Mouse (Mus musculus) megakaryocyte-erythroid progenitor cell, adult 5-6 weeks (primary cell): ENCODE data around the gene Slc51a. TPM values are rescaled to one million over a fixed set of nuclear protein-coding genes. Genes with fewer than 3 reads are reported as not detected.
A peak's percentile ranks its signal among the peaks of the same experiment; 100 is the strongest.

ENCODE experiments used
- ATAC-seq: replicated peaks from 2 replicates; pipeline ENCODE4 v1.8.0; 2016; ENCODE audit warnings: mild to moderate bottlenecking, inconsistent platforms; ENCODE audit not compliant: severe bottlenecking, poor library complexity, low FRiP score, low TSS enrichment
- total RNA-seq, 2 experiments: library from RNA; stranded (forward) in 1 of 2; stranded (reverse) in 1 of 2; fragments of 200-1000, 215-1000 nt in 1 of 2; fragments of >200 nt in 1 of 2; fragmentation: Nextera tagmentation in 1 of 2; gene quantifications; 2 replicates each; pipeline ENCODE4 v1.2.3; 2014 to 2017

Slc51a gene
- total RNA-seq (2014; fragmentation: Nextera tagmentation) = 2.7 TPM in 1 of 2 replicates, not detected in the other
- total RNA-seq (2017) = 0.53 and 1.3 TPM in 2 replicates

DNA sequence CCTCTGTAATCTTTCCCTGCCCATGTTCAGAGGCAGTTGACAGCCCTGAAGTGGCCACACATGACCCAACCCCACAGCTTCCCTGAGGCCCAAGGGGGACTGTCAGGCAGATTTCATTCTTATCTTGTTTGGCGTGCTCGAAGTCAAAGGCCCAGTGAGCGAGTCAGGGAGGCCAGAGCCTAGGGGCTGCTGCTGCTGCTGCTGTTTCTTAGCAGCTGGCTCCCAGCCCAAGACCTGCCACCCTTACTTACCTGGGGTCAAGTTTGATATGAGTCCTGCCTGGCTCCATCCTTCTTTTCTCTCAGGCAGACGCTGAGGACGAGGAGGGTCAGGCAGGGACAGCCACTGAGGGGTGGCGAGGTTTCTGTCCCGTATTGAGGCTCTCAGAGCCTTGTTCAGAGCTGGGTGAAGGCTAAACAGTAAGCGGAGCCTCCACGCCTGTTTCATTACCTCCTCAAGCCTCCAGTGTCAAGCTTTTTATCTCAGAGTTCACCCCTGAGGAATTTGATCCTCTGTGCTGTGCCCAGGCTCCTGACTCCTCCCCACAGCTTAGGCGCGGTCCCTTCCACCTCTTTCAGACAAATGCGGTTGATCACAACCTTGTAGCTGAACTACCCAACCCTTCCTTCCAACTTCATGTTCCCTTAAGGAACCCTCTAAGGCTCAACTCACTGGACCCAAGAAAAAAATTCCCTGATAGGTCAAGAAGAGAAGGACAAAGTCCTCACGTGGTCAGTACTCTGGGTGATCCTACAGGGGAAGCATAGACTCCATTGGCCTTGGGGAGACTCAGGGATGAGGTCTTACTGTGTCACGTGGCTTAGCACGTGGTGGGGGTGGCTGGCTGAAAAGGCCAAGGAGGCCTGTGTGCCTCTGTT is at the start of gene Slc51a:
Gene Slc51a, minus strand, starts transcription at position 646 of the 878 bp plus-strand sequence.
- ATAC-seq = peak; percentile 94

DNA sequence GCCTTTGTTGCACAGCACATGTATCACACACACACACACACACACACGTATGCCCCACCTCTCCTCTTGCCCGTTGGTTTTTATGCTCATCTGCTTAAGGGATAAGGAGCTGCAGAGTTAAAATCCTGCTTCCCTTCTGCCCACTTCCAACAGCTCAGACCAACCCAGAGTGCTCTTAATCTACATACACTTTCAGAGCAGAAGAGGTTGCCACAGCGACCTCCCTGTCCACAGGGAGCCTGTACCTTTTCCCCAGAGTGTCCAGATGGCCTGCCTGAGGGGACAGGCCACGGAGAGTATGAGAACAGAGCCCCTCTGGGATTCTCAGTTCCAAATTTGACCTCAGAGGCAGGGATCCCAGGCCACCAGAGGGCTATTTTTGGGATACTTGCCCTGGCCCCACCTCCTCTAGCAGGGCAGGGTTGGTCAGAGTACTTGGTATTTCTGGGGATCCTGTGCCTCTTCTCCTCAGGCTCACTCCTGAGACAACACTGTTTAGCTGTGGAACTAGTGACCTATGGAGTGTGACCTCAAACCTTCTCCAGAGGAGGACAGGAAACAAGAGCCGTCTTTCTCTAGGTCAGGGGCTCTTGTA is 47.6 kb upstream of the Slc51a start:
- ATAC-seq = no peak

- ATAC-seq = no peak
Measured at GRCm38 (mm10) chr16:32532878-32533826, 45.5 kb upstream of the Slc51a start.

DNA sequence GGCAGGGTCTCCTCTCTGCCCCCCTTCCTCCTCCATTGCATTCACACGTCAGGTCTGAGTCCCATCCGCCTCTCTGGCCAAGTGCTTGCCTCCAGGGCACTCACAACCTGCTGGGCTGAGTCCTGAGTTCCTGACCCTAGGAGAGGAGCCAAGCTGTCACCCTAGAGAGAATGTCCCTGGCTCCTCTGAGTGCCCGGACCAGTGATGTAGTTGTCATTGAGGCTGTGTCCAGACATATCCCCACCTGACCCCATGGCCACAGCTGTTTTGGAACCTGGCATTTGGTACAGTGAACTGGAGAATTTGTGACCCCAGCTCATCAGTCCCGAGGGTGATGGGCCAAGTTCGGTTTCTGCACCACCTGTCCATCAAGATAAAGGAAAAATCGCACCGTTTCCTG is 39.2 kb upstream of the Slc51a start:
- ATAC-seq = no peak

DNA sequence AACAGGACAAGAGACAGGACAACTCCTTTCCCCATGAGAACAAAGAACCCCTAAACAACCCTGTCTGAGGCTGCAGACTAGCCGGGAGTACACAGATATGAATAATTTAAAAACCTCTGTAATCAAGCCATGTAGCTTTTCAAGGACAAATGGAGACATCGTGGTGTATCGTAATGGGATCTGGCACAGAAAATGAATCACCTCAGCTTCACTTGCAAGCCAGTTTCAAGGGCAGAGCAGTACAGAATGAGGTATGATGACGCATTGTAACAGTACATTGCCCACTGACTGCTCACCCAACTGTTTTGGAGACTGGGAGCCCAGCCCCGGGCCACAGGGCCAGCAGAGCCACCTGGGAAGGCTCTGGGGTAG is 36.6 kb upstream of the Slc51a start:
- ATAC-seq = no peak

- ATAC-seq = no peak
Measured at GRCm38 (mm10) chr16:32523462-32524243, 36.0 kb upstream of the Slc51a start.

GRCm38 (mm10) chr16:32522578-32523194 is 35.0 kb upstream of the Slc51a start:
- ATAC-seq = no peak

DNA sequence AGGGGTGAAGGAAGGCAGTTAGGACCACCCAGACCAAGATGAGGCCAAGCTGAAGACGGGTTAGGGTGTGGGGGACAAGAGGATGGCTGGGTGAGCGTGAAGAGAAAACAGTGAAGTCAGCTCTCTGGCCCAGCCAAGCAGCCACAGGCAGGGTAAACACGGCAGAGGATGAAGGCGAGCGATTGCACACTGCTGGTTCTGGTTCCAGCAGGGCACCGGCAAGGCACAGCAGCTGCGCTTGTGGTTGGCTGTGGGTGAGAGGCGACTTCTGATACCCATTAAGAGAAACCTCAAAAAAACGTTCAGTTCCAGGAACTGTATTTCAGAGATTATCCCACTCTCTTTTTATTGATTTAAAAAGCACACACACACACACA is 32.7 kb upstream of the Slc51a start:
- ATAC-seq = peak; percentile 89

- peak; percentile 53; the same call in 1 of the 2 replicates for ATAC-seq
Measured at GRCm38 (mm10) chr16:32519656-32520371, 32.1 kb upstream of the Slc51a start.

DNA sequence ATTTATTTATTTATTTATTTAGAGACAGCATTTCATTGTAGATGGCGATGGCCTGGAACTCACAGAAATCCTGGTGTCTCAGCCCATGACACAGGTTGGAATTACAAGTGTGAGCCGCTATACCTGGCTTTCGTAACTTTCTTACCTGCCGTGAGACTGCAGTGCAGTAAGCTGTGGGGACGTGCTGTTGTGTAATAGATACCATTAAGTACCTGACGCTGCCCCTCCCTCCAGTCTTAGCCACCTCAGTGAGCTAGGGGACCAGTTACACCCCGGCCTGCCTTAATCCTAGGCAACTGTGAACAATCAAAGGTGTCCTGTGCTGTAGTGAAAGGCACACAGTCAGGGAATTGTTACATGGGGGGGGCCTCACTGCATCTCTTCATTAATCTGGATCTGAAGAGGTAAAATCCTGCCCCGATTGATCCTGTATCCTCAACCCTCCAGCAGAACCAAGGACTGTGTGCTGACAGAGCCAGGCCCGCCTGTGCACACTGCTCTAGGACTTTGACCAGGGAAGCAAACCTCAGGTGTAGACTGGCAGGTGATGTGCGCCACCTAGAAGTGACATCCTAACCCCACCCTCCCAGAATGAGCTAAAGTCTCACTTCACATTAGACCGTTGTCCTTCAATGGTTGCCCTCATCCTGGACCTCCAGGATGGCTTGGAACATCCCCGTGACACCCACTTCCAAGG is 30.3 kb upstream of the Slc51a start:
- ATAC-seq = no peak

GRCm38 (mm10) chr16:32516006-32516962 is 28.6 kb upstream of the Slc51a start:
- peak; percentile 46; the same call in 1 of the 2 replicates for ATAC-seq

DNA sequence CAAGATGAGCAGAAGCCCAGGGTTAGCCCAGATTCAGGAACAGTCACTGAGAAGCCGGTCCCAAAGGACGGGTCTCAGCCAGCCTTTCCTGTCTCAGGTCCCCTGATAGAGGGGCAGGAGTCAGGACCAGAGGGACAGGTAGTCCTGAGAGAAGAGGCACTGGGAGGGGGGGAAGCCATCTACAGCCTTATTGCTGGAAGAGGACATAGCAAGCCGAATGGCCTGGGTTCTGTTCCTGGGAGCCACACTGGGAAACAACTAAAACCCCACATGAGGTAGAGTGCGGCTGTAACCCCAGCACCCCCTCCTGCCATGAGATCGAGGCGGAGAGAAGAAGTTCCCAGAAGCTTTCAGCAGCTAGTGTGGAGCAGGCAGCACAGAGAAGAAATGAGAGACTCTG is 26.3 kb upstream of the Slc51a start:
- ATAC-seq = no peak

- ATAC-seq = no peak
Measured at GRCm38 (mm10) chr16:32513401-32513800, 25.7 kb upstream of the Slc51a start.

- ATAC-seq = no peak
Measured at GRCm38 (mm10) chr16:32512921-32513320, 25.2 kb upstream of the Slc51a start.

DNA sequence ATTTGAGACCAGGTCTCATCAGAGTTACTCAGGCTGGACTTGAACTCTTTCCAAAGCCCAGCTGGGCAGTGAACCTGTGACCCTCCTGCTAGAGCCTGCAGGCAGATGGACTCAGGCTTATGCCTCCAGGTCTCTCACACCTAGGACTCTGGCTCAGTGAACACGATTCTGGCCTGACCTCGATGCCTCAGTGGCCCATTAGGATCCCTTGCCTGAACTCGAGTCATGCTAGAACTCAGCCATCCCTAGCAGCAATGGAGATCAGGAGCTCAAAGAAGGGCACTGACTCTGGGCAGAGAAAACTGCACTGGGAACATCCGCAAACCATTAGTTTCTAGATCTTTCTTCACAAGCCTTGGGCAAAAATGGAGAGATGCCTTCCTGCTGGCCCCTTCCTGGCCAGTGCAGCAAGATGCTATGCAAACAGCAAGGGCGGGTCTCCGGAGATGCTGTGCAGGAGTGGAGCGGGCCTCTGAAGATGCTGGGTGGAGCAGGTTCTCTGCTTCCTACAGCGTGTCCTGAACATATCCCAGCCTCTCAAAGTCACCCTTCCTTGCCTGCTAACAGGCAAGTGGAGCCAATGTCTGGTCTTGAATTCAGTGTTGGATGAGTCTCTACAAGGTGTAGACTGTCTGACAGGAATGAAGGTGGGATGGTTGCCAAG is 24.3 kb upstream of the Slc51a start:
- no peak for ATAC-seq

DNA sequence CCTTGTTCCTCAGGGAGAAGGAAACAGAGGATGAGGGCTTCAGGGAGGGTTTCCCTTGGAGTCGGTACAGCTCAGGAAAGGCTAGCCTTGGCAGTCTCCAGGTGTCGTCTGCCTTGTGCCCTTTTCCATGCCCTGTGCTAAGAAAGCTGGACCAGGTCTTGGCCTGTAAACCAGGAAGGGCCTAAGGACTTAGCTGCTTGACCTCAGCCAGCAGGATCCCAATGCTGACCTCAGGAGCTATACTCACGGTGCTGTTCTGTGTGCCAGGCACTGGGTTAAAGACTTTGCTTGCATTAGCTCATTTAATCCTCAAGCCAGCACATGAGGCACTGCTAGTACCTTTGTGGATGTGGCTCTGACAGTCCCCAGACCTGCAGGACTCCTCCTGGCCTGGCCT is 23.7 kb upstream of the Slc51a start:
- no peak for ATAC-seq
